ENCODE assay signal across 17 mouse cellular contexts in the genomic region with DNA sequence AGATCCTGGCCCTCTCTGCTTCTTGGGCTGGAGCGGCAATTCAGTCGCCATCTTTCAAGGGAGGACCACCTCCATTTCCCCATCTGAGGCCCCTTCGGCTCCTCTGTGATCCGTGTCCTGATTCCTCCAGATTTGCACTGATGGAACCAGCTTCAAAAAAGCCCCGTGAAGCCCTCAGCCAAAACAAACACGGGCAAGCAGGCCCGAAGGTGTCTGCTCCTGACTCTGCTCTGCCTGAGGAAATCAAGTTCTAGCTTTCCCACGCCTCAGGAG. TPM values are rescaled to one million over a fixed set of nuclear protein-coding genes. Genes with fewer than 3 reads are reported as not detected.
DNase-seq lines count a peak whose midpoint lies in the region; ATAC-seq and TF ChIP-seq lines count a peak whose summit lies in the region.
"Had no signal": no experiment of that assay in that cellular context is flagged by ENCODE, and none has a peak within 500 bp of the region (broad histone marks: within the 10 kb centered on the region; RNA-seq: fewer than 3 reads in every experiment).

No protein-coding gene starts in this region.

- peaks cover 47% of the 10 kb centered on the region for H3K4me1 ChIP-seq in kidney, embryonic 15.5 days
- no peaks in the 10 kb centered on the region for H3K4me1 ChIP-seq in kidney, adult 2 months (ENCODE audit: control insufficient read depth, insufficient read depth, low read length)
- H3K4me1 ChIP-seq in forebrain, embryonic 12.5 days, result peaks cover 48% of the 10 kb centered on the region
- peaks cover 28% of the 10 kb centered on the region for H3K4me1 ChIP-seq in intestine, embryonic 14.5 days (replicated peaks; ENCODE audit: control insufficient read depth, insufficient read depth, low read length)
- H3K4me1 ChIP-seq in neural tube, embryonic 12.5 days, result peaks cover 30% of the 10 kb centered on the region

- no peaks in the 10 kb centered on the region for H3K36me3 ChIP-seq in kidney, embryonic 15.5 days
- H3K36me3 ChIP-seq in kidney, adult 2 months (ENCODE audit: control insufficient read depth, insufficient read depth, low read length), result no peaks in the 10 kb centered on the region
- H3K36me3 ChIP-seq in forebrain, embryonic 12.5 days (replicated peaks), result no peaks in the 10 kb centered on the region
- no peaks in the 10 kb centered on the region for H3K36me3 ChIP-seq in intestine, embryonic 14.5 days (ENCODE audit: control insufficient read depth, insufficient read depth, low read length)
- H3K36me3 ChIP-seq in neural tube, embryonic 12.5 days, result no peaks in the 10 kb centered on the region

- H3K27me3 ChIP-seq in kidney, embryonic 15.5 days, result peaks cover 5% of the 10 kb centered on the region
- no peaks in the 10 kb centered on the region for H3K27me3 ChIP-seq in kidney, adult 2 months (replicated peaks; ENCODE audit: control insufficient read depth, insufficient read depth, low read length)
- peaks cover 19% of the 10 kb centered on the region for H3K27me3 ChIP-seq in forebrain, embryonic 12.5 days
- no peaks in the 10 kb centered on the region for H3K27me3 ChIP-seq in intestine, embryonic 14.5 days (replicated peaks; ENCODE audit: control insufficient read depth, insufficient read depth, low read length)
- 0 out of 2 replicates have a peak, but pooled peaks cover 4% of the 10 kb centered on the region for H3K27me3 ChIP-seq in neural tube, embryonic 12.5 days (replicated peaks)

- ATAC-seq in kidney, embryonic 15.5 days (replicated peaks; ENCODE audit: low FRiP score), result no peak
- ATAC-seq in forebrain, embryonic 12.5 days (ENCODE audit: low FRiP score), result no peak
- no peak; the same call in 1 of the 2 replicates for ATAC-seq in intestine, embryonic 14.5 days (replicated peaks; ENCODE audit: low FRiP score, low TSS enrichment, low read depth)
- no peak for ATAC-seq in neural tube, embryonic 12.5 days (ENCODE audit: low FRiP score, low read depth)
- ATAC-seq: CD4-positive, CD25-positive, alpha-beta regulatory T cell, adult 4 months; liver, postnatal 0 days had no signal

- H3K27ac ChIP-seq in kidney, embryonic 15.5 days, result peak overlapping the region; percentile 62
- no peak overlapping the region for H3K27ac ChIP-seq in kidney, adult 2 months (ENCODE audit: insufficient read depth, low read depth, low read length)
- peak overlapping the region; percentile 83 for H3K27ac ChIP-seq in forebrain, embryonic 12.5 days
- H3K27ac ChIP-seq in intestine, embryonic 14.5 days (ENCODE audit: low read depth), result peak overlapping the region; percentile 71
- 0 out of 2 replicates have a peak overlapping the region, but pooled peaks have one; percentile 33 for H3K27ac ChIP-seq in neural tube, embryonic 12.5 days

- no peak for DNase-seq in kidney, adult 2 months
- no peak for DNase-seq in intestine, embryonic 14.5 days (ENCODE audit: low spot score)
- no peak for DNase-seq in layer of hippocampus, adult 9-11 months
- DNase-seq in frontal cortex, postnatal 25 days (ENCODE audit: low spot score in 2 of 2), result no peak
- DNase-seq in left cerebral cortex, postnatal 14 days (ENCODE audit: low spot score in 2 of 2), result no peak
- DNase-seq: adrenal gland, postnatal 14 days; cerebellum, adult 11-12 months; gastrocnemius, postnatal 36 days; kidney, adult 8-10 months; layer of hippocampus, postnatal 36 days; liver, postnatal 0 days had no signal

- H3K4me3 ChIP-seq in kidney, embryonic 15.5 days (replicated peaks), result no peak overlapping the region
- no peak overlapping the region for H3K4me3 ChIP-seq in kidney, adult 2 months (ENCODE audit: insufficient read depth, low read depth, low read length)
- no peak overlapping the region for H3K4me3 ChIP-seq in forebrain, embryonic 12.5 days (replicated peaks)
- H3K4me3 ChIP-seq in intestine, embryonic 14.5 days (ENCODE audit: low read depth, low read length), result no peak overlapping the region
- no peak overlapping the region for H3K4me3 ChIP-seq in neural tube, embryonic 12.5 days

- H3K4me2 ChIP-seq in kidney, embryonic 15.5 days, result no peak overlapping the region
- no peak overlapping the region for H3K4me2 ChIP-seq in forebrain, embryonic 12.5 days
- H3K4me2 ChIP-seq in intestine, embryonic 14.5 days (ENCODE audit: low read length), result 0 out of 2 replicates have a peak overlapping the region, but pooled peaks have one; percentile 18
- 0 out of 2 replicates have a peak overlapping the region, but pooled peaks have one; percentile 20 for H3K4me2 ChIP-seq in neural tube, embryonic 12.5 days (replicated peaks)

- H3K9ac ChIP-seq in kidney, embryonic 15.5 days, result 0 out of 2 replicates have a peak overlapping the region, but pooled peaks have one; percentile 10
- no peak overlapping the region for H3K9ac ChIP-seq in forebrain, embryonic 12.5 days
- no peak overlapping the region for H3K9ac ChIP-seq in intestine, embryonic 14.5 days (ENCODE audit: low read length)
- no peak overlapping the region for H3K9ac ChIP-seq in neural tube, embryonic 12.5 days
- H3K9ac ChIP-seq: liver, postnatal 0 days had no signal

- H3K9me3 ChIP-seq in kidney, embryonic 15.5 days (replicated peaks), result no peaks in the 10 kb centered on the region
- H3K9me3 ChIP-seq in forebrain, embryonic 12.5 days, result no peaks in the 10 kb centered on the region
- no peaks in the 10 kb centered on the region for H3K9me3 ChIP-seq in intestine, embryonic 14.5 days (ENCODE audit: control insufficient read depth, low read length)
- no peaks in the 10 kb centered on the region for H3K9me3 ChIP-seq in neural tube, embryonic 12.5 days

- intact Hi-C loops in left cerebral cortex, postnatal 14 days (cut with DNase I), result no loop called here

- TF ChIP-seq CTCF in kidney, adult 2 months (conservative IDR thresholded peaks at IDR 0.05; ENCODE audit: insufficient read depth, insufficient read length, low read depth, low read length), result no peak

- 30% methylated on average over 8 of the region's 8 CpGs for WGBS in kidney, embryonic 15.5 days
- WGBS in kidney, adult 2 months, result 69% methylated on average over 8 of the region's 8 CpGs
- 74% methylated on average over 8 of the region's 8 CpGs for WGBS in forebrain, embryonic 12.5 days
- 67% methylated on average over 8 of the region's 8 CpGs for WGBS in intestine, embryonic 14.5 days
- WGBS in neural tube, embryonic 12.5 days, result 68% methylated on average over 8 of the region's 8 CpGs

- no peak for TF ChIP-seq POLR2A in kidney, adult 2 months (IDR thresholded peaks at IDR 0.05; ENCODE audit: low read depth, low read length)

RNA-seq across cellular contexts. Expression of a gene that starts 0.9 kb away (rescaled TPM):
- polyA plus RNA-seq in kidney, embryonic 15.5 days (2015; fragmentation: Nextera tagmentation; extraction: Ambion mirVana), result 2.4 and 3.4 TPM in 2 replicates
- 0.33 and 0.38 TPM in 2 replicates for polyA plus RNA-seq in kidney, adult 2 months (2012; rRNA removed)
- polyA plus RNA-seq in forebrain, embryonic 12.5 days (2016; fragmentation: Nextera tagmentation; extraction: Ambion mirVana), result 4.4 and 5.1 TPM in 2 replicates
- polyA plus RNA-seq in intestine, embryonic 14.5 days (2014; fragmentation: Nextera tagmentation; extraction: Ambion mirVana), result 1.3 and 1.7 TPM in 2 replicates
- polyA plus RNA-seq in neural tube, embryonic 12.5 days (2016; fragmentation: Nextera tagmentation; extraction: Ambion mirVana), result 3.3 and 3.7 TPM in 2 replicates
- 1 to 10 TPM; 1.4 to 1.8 TPM for total RNA-seq in left cerebral cortex, postnatal 14 days (2021)
- total RNA-seq: monocyte, adult 5-6 weeks had no signal

RNA-seq across cellular contexts. Expression of a gene that starts 34.9 kb away (rescaled TPM):
- polyA plus RNA-seq in kidney, embryonic 15.5 days (2015; fragmentation: Nextera tagmentation; extraction: Ambion mirVana), result not detected in 2 replicates
- not detected in 2 replicates for polyA plus RNA-seq in kidney, adult 2 months (2012; rRNA removed)
- polyA plus RNA-seq in forebrain, embryonic 12.5 days (2016; fragmentation: Nextera tagmentation; extraction: Ambion mirVana), result 0.27 TPM in 1 of 2 replicates, not detected in the other
- 1.1 and 1.6 TPM in 2 replicates for polyA plus RNA-seq in intestine, embryonic 14.5 days (2014; fragmentation: Nextera tagmentation; extraction: Ambion mirVana)
- not detected in 2 replicates for polyA plus RNA-seq in neural tube, embryonic 12.5 days (2016; fragmentation: Nextera tagmentation; extraction: Ambion mirVana)
- not detected for total RNA-seq in left cerebral cortex, postnatal 14 days (2021)
- total RNA-seq: adrenal gland, postnatal 14 days; gastrocnemius, postnatal 36 days; layer of hippocampus, postnatal 36 days; monocyte, adult 5-6 weeks had no signal
- polyA plus RNA-seq: Patski had no signal

RNA-seq across cellular contexts. Expression of a gene that starts 35.5 kb away (rescaled TPM):
- polyA plus RNA-seq in kidney, embryonic 15.5 days (2015; fragmentation: Nextera tagmentation; extraction: Ambion mirVana), result 36.6 and 40.8 TPM in 2 replicates
- polyA plus RNA-seq in kidney, adult 2 months (2012; rRNA removed), result 45.0 and 54.8 TPM in 2 replicates
- 42.6 and 43.1 TPM in 2 replicates for polyA plus RNA-seq in forebrain, embryonic 12.5 days (2016; fragmentation: Nextera tagmentation; extraction: Ambion mirVana)
- 16.7 and 24.1 TPM in 2 replicates for polyA plus RNA-seq in intestine, embryonic 14.5 days (2014; fragmentation: Nextera tagmentation; extraction: Ambion mirVana)
- 41.7 and 43.3 TPM in 2 replicates for polyA plus RNA-seq in neural tube, embryonic 12.5 days (2016; fragmentation: Nextera tagmentation; extraction: Ambion mirVana)
- 10 to 100 TPM; 33.7 to 37.3 TPM for total RNA-seq in left cerebral cortex, postnatal 14 days (2021)

Comparison
In these comparisons a context has a peak if more than half of its experiments do, and no peak if none do; other contexts are left out.
1. H3K4me2 ChIP-seq: peak in intestine, embryonic 14.5 days (single experiment) and neural tube, embryonic 12.5 days (single experiment); none in kidney, embryonic 15.5 days (single experiment) and forebrain, embryonic 12.5 days (single experiment).